Mouse (Mus musculus) stomach, postnatal 0 days (tissue): ENCODE measurements at regions not wholly inside any gene's neighbourhood (a gene's known extent, or its start where the extent isn't known, plus 50 kb on each side); places are given as distances from the start of the nearest gene placed in this dataset.

ENCODE experiments used
- CTCF ChIP-seq: IDR thresholded peaks from 2 replicates; pipeline ENCODE4 v1.5.1; 2016; ENCODE audit warnings: antibody characterized with exemption, low read depth, mild to moderate bottlenecking, moderate library complexity
- EP300 ChIP-seq: optimal IDR thresholded peaks from 2 replicates; pipeline ENCODE3; 2016; ENCODE audit warnings: antibody characterized with exemption

DNA sequence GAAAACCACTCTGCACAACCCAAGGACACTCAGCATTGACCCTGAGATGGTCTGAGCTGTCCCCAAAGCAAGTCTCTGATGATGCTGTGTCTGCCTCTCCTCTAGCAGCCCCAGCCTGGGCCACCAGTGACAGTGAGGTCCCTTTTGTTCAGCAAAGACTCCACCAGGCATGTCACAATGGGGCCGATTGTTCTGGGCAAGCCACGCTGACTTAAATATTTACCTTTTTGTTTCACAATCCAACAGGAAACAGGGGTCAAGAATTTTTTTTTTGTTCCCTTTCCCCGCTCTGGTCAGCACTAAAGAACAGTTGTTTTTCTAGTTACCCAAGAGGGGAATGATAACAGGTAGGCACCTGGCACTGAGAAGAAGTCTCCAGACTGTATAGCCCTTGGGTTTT, 72.4 kb upstream of the Errfi1 start:
- TF ChIP-seq CTCF (no peak), EP300 (no peak)
